Mouse (Mus musculus): ENCODE measurements around the gene Olfr615. TPM values are rescaled to one million over a fixed set of nuclear protein-coding genes. Genes with fewer than 3 reads are reported as not detected.
"Not testable (repeated sequence)": the region's sequence is repeated elsewhere in the genome, so short reads cannot be mapped to it uniquely, and the experiment has no call there.

The Olfr615 gene
- total and polyA plus RNA-seq, 3 experiments = not detected

DNA sequence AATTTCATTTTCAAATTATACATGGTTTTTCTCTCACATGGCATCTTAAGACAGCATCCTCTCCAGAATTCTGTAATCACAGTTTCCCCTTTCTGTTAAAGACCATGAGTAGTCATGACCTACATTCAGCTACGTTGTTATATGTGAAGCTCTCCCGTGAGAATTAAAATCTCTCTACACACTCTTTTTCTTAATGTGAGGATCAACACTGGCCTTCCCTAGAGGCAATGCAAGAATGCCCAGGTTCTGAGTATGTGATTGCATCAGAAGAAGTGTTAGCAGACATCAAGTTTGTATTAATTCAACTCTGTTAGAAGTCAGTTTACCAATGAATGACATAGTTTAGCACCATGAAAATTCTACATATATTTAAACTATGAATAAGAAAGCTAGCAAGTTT is 13.3 kb upstream of the Olfr615 start, which contains the start of gene Olfr612:
Olfr612 (minus strand) TSS at position 101 of the 400 bp plus-strand sequence.
- DNase-seq (ENCODE audit: low read depth, low spot score); H3K27ac ChIP-seq (ENCODE audit: control insufficient read depth, low read depth, low read length); H3K79me2 ChIP-seq (ENCODE audit: control insufficient read depth, insufficient read depth, low read length, poor library complexity); H3K4me1 ChIP-seq (ENCODE audit: control insufficient read depth in 1 of 2, insufficient read depth in 2 of 2, low read length in 2 of 2); H3K9me3 ChIP-seq (replicated peaks; ENCODE audit: insufficient read depth, low read length); H3K27me3 ChIP-seq (ENCODE audit: control insufficient read depth in 1 of 2, insufficient read depth in 2 of 2, low read length in 2 of 2); H3K36me3 ChIP-seq (ENCODE audit: control insufficient read depth in 1 of 2, insufficient read depth in 2 of 2, low read length in 2 of 2); H3K9ac ChIP-seq (ENCODE audit: control insufficient read depth, low read depth, low read length, poor library complexity, severe bottlenecking); H3K4me3 ChIP-seq (ENCODE audit: control insufficient read depth in 1 of 2, insufficient read depth in 1 of 2, low read depth in 2 of 2, low read length in 2 of 2): not testable (repeated sequence)

GRCm38 (mm10) chr7:103547774-103548173 is 8.1 kb upstream of the Olfr615 start, which contains the start of gene Olfr613:
Olfr613 (plus strand) TSS chr7:103548074.
- Histone ChIP-seq H3K4me1 (ENCODE audit: control insufficient read depth in 1 of 2, insufficient read depth in 2 of 2, low read length in 2 of 2) (no peaks in the 10 kb centered on the region), H3K27ac (ENCODE audit: control insufficient read depth, low read depth, low read length) (no peak within 1 kb of the TSS), H3K27me3 (ENCODE audit: control insufficient read depth in 1 of 2, insufficient read depth in 2 of 2, low read length in 2 of 2) (no peaks in the 10 kb centered on the region), H3K9me3 (replicated peaks; ENCODE audit: insufficient read depth, low read length) (no peaks in the 10 kb centered on the region), H3K79me2 (ENCODE audit: control insufficient read depth, insufficient read depth, low read length, poor library complexity) (no peaks in the 10 kb centered on the region), H3K9ac (ENCODE audit: control insufficient read depth, low read depth, low read length, poor library complexity, severe bottlenecking) (no peak within 1 kb of the TSS), H3K36me3 (ENCODE audit: control insufficient read depth in 1 of 2, insufficient read depth in 2 of 2, low read length in 2 of 2) (no peaks in the 10 kb centered on the region), H3K4me3 (ENCODE audit: control insufficient read depth in 1 of 2, insufficient read depth in 1 of 2, low read depth in 2 of 2, low read length in 2 of 2) (no peak within 1 kb of the TSS)
- no peak for TF ChIP-seq MAX (IDR thresholded peaks at IDR 0.05; ENCODE audit: low read length)
- TF ChIP-seq MYB (IDR thresholded peaks at IDR 0.05; ENCODE audit: low read depth, low read length) = no peak
- no peak for TF ChIP-seq RAD21 (IDR thresholded peaks at IDR 0.05; ENCODE audit: low read depth, low read length)
- no peak for TF ChIP-seq USF1 (IDR thresholded peaks at IDR 0.05; ENCODE audit: low read depth, low read length)
- TF ChIP-seq ZNF384 (IDR thresholded peaks at IDR 0.05; ENCODE audit: low read depth, low read length) = no peak
- no peak for TF ChIP-seq MAZ (IDR thresholded peaks at IDR 0.05; ENCODE audit: low read depth, low read length)
- TF ChIP-seq MAFK (IDR thresholded peaks at IDR 0.05; ENCODE audit: borderline replicate concordance, low read depth, low read length) = no peak
- TF ChIP-seq ELF1 (IDR thresholded peaks at IDR 0.05; ENCODE audit: low read depth, low read length) = no peak
- TF ChIP-seq GATA1 (IDR thresholded peaks at IDR 0.05; ENCODE audit: low read depth, low read length) = no peak
- TF ChIP-seq UBTF (IDR thresholded peaks at IDR 0.05; ENCODE audit: borderline replicate concordance, insufficient read depth, low read depth, low read length) = no peak
- no peak for TF ChIP-seq KAT2A (conservative IDR thresholded peaks at IDR 0.05; ENCODE audit: low read depth, low read length)
- TF ChIP-seq CHD1 (IDR thresholded peaks at IDR 0.05; ENCODE audit: low read depth, low read length) = no peak
- no peak for TF ChIP-seq MEF2A (IDR thresholded peaks at IDR 0.05; ENCODE audit: extremely low read depth, insufficient replicate concordance, low read depth, low read length, poor library complexity, severe bottlenecking)
- DNase-seq (ENCODE audit: low read depth, low spot score) = no peak

- Histone ChIP-seq H3K4me3 (ENCODE audit: control insufficient read depth in 1 of 2, insufficient read depth in 1 of 2, low read depth in 2 of 2, low read length in 2 of 2) (no peak within 1 kb of the TSS), H3K36me3 (ENCODE audit: control insufficient read depth in 1 of 2, insufficient read depth in 2 of 2, low read length in 2 of 2) (no peaks in the 10 kb centered on the region), H3K4me1 (ENCODE audit: control insufficient read depth in 1 of 2, insufficient read depth in 2 of 2, low read length in 2 of 2) (no peaks in the 10 kb centered on the region), H3K27ac (ENCODE audit: control insufficient read depth, low read depth, low read length) (no peak within 1 kb of the TSS), H3K27me3 (ENCODE audit: control insufficient read depth in 1 of 2, insufficient read depth in 2 of 2, low read length in 2 of 2) (no peaks in the 10 kb centered on the region; a peak in 1 of 4 replicates), H3K79me2 (ENCODE audit: control insufficient read depth, insufficient read depth, low read length, poor library complexity) (no peaks in the 10 kb centered on the region), H3K9ac (ENCODE audit: control insufficient read depth, low read depth, low read length, poor library complexity, severe bottlenecking) (no peak within 1 kb of the TSS), H3K9me3 (replicated peaks; ENCODE audit: insufficient read depth, low read length) (no peaks in the 10 kb centered on the region)
- DNase-seq (ENCODE audit: low read depth, low spot score) = no peak
- TF ChIP-seq USF2 (IDR thresholded peaks at IDR 0.05; ENCODE audit: borderline replicate concordance in 1 of 2, insufficient read depth in 1 of 2, low read depth in 1 of 2, low read length in 2 of 2) (no peak), GABPA (IDR thresholded peaks at IDR 0.05; ENCODE audit: low read depth, low read length) (no peak), KAT2A (conservative IDR thresholded peaks at IDR 0.05; ENCODE audit: low read depth, low read length) (no peak), POLR2AphosphoS5 (IDR thresholded peaks at IDR 0.05; ENCODE audit: borderline replicate concordance, low read depth, low read length) (no peak), RCOR1 (IDR thresholded peaks at IDR 0.05; ENCODE audit: low read depth, low read length) (no peak), BHLHE40 (IDR thresholded peaks at IDR 0.05; ENCODE audit: borderline replicate concordance, low read depth, low read length) (no peak), GATA1 (IDR thresholded peaks at IDR 0.05; ENCODE audit: low read depth, low read length) (no peak), MYC (IDR thresholded peaks at IDR 0.05; ENCODE audit: low read depth, low read length) (no peak), TCF12 (IDR thresholded peaks at IDR 0.05; ENCODE audit: low read depth, low read length) (no peak), MAZ (IDR thresholded peaks at IDR 0.05; ENCODE audit: low read depth, low read length) (no peak), POLR2AphosphoS2 (IDR thresholded peaks at IDR 0.05; ENCODE audit: low read length) (no peak), HCFC1 (IDR thresholded peaks at IDR 0.05; ENCODE audit: low read depth, low read length) (no peak), CHD2 (IDR thresholded peaks at IDR 0.05; ENCODE audit: low read length) (no peak), SIN3A (IDR thresholded peaks at IDR 0.05; ENCODE audit: low read length) (no peak), NELFE (IDR thresholded peaks at IDR 0.05; ENCODE audit: low read depth, low read length) (no peak), USF1 (IDR thresholded peaks at IDR 0.05; ENCODE audit: low read depth, low read length) (no peak), EP300 (IDR thresholded peaks at IDR 0.05; ENCODE audit: low read depth in 1 of 2, low read length in 2 of 2) (no peak), CHD1 (IDR thresholded peaks at IDR 0.05; ENCODE audit: low read depth, low read length) (no peak)
These were observed 13.2 kb downstream of the Olfr615 start, which contains the start of gene Olfr616 for GRCm38 (mm10) chr7:103569043-103569442. Olfr616 (minus strand) TSS chr7:103569143.
